Mouse (Mus musculus) splenic B cell, adult 2 months (primary cell): Measurements from ENCODE around the gene Tenm4.

Experiments
- DNase-seq: peaks from one replicate; pipeline ENCODE4 v3.0.0-alpha.2; 2011; ENCODE audit warnings: low read depth, low spot score
- H3K27me3 ChIP-seq: 2 replicates; pipeline ENCODE4 v1.6.1; 2012; ENCODE audit warnings: mild to moderate bottlenecking, low read length, moderate library complexity, mixed read lengths; ENCODE audit not compliant: control insufficient read depth, poor library complexity, insufficient read depth, severe bottlenecking
- H3K36me3 ChIP-seq: 2 replicates; pipeline ENCODE4 v1.6.1; 2012; ENCODE audit warnings: mild to moderate bottlenecking, low read length, moderate library complexity, mixed read lengths; ENCODE audit not compliant: control insufficient read depth, poor library complexity, insufficient read depth, severe bottlenecking

The Tenm4 gene

DNA sequence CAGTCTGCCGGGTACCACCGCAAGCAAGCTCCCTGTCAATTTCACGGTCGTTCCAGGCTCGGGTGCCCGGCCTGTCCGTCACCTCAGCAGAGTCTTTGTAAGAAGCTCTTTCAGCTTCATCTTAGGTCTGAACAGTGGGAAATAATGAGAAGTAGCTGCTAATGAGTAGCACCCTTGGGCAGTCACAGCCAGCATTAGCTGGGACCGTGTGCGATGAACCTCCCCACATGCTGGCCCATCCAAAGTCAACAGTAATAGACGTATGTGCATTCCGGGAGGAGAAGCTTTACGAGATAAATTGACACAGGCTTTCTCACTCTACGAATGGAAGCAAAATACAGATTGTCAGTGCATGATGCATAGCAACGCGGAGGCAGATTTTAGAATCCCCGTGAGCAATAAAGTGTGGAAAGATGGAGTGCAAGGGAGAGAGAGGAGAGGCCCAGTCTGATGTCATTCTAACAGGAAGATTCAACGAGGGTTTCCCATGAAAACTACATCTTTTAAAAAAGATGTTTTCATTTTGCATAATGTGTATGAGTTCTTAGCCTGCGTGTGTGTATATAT is 716.1 kb downstream of the Tenm4 start:
- Histone ChIP-seq H3K36me3 (no peaks in the 10 kb centered on the region; the same call in 1 of the 2 replicates), H3K27me3 (no peaks in the 10 kb centered on the region)
- DNase-seq = no peak

DNA sequence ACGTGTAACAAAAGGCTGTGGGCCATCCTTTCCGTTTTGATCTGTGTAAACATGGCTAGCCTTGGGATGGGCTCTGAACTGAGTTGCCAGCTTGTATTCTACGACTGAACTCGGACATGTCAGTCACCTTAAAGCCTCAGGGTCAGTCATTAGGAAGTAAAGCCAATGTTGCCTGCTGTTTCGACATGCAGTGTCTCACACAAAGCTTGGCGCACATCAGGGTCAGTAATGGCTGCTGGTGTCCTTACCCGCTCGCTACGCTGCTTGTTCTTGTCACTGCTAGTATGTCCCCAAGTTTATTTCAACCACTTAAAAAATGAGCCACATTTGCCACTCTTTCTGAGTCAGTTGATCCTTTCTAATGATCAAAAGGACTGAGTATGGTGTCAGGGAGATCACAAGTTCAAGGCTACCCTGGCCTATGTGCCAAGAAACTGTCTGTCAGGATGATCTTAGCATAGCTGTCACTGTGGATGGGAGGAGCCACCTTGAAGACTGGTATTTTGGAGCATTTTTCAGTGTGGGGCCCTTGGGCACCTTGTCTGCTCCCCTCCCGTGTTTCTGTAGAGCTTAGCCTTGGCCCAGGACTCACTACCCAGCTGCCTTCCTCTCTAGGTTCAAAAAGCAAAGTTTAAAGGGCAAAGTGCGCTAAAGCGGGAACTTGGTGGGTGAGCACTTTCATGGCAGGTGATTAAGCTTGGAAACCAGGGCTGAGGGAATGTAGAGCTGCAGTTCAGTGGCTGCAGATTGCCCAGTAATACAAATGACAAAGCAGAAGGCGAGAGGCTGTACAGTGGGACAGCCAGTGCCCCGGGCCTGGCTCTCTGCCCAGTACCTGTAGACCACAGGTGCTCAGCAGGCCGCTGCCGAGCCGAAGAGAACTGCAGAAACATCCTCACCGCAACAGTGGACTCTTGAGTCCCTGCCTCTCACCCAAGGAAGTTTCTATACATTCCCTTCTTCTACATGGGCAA is 718.3 kb downstream of the Tenm4 start:
- no peak for DNase-seq
- no peaks in the 10 kb centered on the region for H3K27me3 ChIP-seq
- no peaks in the 10 kb centered on the region; the same call in 1 of the 2 replicates for H3K36me3 ChIP-seq

DNA sequence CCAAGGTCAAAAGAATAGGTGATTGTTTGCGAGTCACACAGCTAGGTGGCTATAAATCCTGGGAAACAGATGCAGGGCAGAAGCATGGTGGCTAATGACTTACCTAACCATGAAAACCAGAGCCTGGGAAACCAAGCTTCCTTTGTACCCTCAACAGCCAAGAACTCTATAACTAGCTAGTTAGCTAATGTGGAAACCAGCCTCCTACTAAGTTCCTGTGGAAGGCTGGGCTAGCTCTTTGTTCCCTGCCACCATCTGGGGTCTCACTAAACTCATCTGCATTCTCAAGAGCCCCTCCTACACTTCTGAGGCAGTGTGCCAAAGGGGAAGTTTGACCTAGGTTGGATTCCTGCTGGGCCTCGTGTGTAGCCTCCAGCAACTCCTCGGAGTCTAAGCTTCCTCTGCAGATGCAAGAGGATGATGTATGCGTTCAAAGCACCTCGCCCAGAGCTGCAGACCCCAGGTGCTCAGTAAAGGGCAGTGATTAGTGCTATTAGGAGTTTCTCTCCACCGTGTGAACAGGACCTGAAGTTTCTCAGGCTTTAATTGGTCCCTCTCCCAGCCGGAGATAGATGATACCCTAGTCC is 719.1 kb downstream of the Tenm4 start:
- no peak for DNase-seq
- H3K27me3 ChIP-seq = no peaks in the 10 kb centered on the region
- H3K36me3 ChIP-seq = no peaks in the 10 kb centered on the region; the same call in 1 of the 2 replicates

DNA sequence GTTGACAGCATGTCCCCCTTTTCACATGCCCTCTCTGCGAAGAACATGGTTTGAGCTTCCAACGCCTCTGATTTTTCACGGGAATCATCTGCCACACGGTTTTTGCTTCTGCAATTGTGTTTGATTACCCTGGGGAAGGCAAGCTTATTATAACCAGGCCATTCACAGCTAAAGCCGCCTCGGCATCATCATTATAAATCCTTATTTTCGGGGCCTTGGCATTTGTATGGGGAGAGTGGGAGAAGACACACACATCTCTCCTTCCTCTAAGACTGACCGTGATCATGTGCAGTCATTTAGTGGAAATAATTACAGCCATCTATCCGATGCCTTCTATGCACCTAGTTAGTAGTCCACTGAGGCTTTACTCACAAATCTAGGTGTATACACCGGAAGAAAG is 719.9 kb downstream of the Tenm4 start:
- DNase-seq = no peak
- Histone ChIP-seq H3K36me3 (no peaks in the 10 kb centered on the region; the same call in 1 of the 2 replicates), H3K27me3 (no peaks in the 10 kb centered on the region)

DNA sequence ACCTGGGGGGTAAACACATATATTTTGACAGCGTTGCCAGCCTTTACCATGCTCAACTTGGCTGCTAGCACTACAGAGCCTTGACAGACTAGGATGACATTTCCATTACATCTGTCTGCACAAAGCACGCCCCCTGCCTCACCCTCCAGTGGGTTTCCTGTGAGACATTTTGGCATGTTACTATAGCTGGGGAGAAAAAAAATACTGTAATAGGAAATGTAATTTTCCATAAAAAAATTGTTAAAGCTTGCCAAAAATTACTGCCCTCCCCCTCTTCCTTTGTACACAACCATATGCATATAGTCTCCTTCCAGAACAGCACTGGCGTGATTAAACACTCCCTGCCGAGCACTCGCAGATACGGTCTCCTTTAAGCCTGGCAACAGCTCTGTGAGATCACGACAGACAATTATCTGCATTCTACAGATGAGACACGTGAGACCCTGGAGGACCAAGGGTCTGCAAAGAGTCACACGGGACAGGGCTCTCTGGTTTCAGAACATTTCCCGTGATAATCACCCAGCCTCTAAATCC is 728.1 kb downstream of the Tenm4 start:
- no peaks in the 10 kb centered on the region for H3K36me3 ChIP-seq
- DNase-seq = no peak
- no peaks in the 10 kb centered on the region for H3K27me3 ChIP-seq

- DNase-seq = no peak
- Histone ChIP-seq H3K27me3 (no peaks in the 10 kb centered on the region), H3K36me3 (no peaks in the 10 kb centered on the region)
Observed at GRCm38 (mm10) chr7:96902183-96902582, 731.1 kb downstream of the Tenm4 start.

GRCm38 (mm10) chr7:96903088-96903985 is 732.3 kb downstream of the Tenm4 start:
- DNase-seq = no peak
- H3K27me3 ChIP-seq = no peaks in the 10 kb centered on the region
- no peaks in the 10 kb centered on the region for H3K36me3 ChIP-seq

DNA sequence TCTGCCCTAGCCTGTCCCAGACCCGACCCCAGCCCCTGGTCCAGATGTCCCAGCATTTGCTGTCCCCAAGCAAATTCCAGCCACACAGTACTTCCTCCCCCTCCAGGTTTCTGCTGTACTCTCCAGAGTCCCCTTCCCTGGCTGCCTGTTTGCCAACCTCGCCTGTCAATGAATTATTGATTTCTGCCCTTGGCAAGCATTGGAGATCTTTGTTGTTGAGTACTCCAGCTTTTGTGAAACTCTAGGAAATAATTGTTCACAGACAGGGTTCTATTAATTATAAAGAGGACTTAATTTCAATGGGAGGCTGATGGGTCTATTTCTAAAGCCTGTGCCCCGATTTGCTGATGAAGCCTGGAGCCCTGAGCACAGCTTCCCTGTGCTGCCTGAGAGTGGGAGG is 733.4 kb downstream of the Tenm4 start:
- no peak for DNase-seq
- Histone ChIP-seq H3K36me3 (no peaks in the 10 kb centered on the region), H3K27me3 (no peaks in the 10 kb centered on the region)

DNA sequence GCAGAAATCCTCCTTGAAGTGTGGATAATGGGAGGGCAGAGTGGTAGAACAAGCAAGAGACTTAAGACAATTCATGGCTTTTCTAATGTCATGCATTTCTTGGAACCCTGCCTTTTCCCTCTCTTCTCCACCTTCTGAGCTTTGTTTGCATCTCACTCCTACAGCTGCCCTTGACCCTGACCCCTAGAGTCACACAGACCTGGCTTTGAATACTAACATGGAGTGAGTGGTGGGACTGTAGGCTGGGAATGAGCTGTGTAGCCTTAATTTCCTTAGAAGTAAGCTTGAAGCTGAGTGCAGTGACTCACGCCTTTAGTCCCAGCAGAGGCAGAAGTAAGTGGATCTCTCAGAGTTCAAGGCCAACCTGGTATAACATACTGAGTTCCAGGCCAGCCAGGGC is 733.9 kb downstream of the Tenm4 start:
- no peak for DNase-seq
- H3K36me3 ChIP-seq = no peaks in the 10 kb centered on the region
- no peaks in the 10 kb centered on the region for H3K27me3 ChIP-seq

GRCm38 (mm10) chr7:96905422-96905821 is 734.4 kb downstream of the Tenm4 start:
- no peaks in the 10 kb centered on the region for H3K27me3 ChIP-seq
- no peaks in the 10 kb centered on the region for H3K36me3 ChIP-seq
- no peak for DNase-seq

DNA sequence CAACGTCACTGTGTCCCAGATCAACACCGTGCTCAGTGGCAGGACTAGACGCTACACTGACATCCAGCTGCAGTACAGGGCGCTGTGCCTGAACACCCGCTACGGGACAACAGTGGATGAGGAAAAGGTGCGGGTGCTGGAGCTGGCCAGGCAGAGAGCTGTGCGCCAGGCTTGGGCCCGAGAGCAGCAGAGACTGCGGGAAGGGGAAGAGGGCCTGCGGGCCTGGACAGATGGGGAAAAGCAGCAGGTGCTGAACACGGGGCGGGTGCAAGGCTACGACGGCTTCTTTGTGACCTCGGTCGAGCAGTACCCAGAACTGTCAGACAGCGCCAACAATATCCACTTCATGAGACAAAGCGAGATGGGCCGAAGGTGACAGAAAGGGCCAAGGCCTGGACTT is 735.2 kb downstream of the Tenm4 start:
- DNase-seq = no peak
- H3K27me3 ChIP-seq = no peaks in the 10 kb centered on the region

GRCm38 (mm10) chr7:96907971-96908680 is 737.1 kb downstream of the Tenm4 start:
- no peaks in the 10 kb centered on the region for H3K27me3 ChIP-seq
- no peak for DNase-seq
- H3K36me3 ChIP-seq = no peaks in the 10 kb centered on the region

More for the DNA sequence above, 735.2 kb downstream of the Tenm4 start:
- H3K36me3 ChIP-seq = no peaks in the 10 kb centered on the region

DNA sequence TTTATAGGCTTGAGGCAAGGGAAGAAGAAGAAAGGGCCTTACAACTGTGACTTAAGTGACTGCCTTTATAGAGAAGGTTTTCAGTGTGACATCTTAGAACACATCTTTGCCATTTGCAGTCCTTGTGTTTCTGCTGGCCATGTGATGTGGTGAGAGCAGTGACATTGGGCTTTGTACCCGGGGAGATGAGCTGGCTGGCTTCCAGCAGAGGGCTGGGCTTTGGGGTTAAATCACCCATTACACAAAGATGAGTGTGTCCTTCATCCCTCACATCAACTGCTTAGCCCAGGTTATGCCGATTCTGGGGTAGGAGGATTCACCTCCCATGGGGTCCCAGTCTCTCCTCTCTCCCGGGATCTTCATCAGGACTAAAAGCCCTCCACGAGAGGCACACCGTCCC is 738.8 kb downstream of the Tenm4 start:
- Histone ChIP-seq H3K36me3 (no peaks in the 10 kb centered on the region), H3K27me3 (no peaks in the 10 kb centered on the region)
- no peak for DNase-seq
